Mouse (Mus musculus) lung, postnatal 0 days (tissue): ENCODE results near the gene Arap1. TPM values are rescaled to one million over a fixed set of nuclear protein-coding genes. Genes with fewer than 3 reads are reported as not detected.

Experiments
- ATAC-seq: fragments of 200-750 bp; cut with Nextera tagmentation; 2 replicates; pipeline ENCODE4 v1.8.0; 2017; ENCODE audit warnings: moderate library complexity
- DNase-seq: peaks from one replicate; pipeline ENCODE4 v3.0.0-alpha.2; 2016; ENCODE audit warnings: low spot score
- H3K27ac ChIP-seq: fragments of 300-500 bp; sonication (generic); 2 replicates; pipeline ENCODE4 v1.5.1; 2014; ENCODE audit warnings: antibody characterized with exemption, mild to moderate bottlenecking, low read length, mixed read lengths
- H3K27me3 ChIP-seq: fragments of 300-500 bp; sonication (generic); replicated peaks from 2 replicates; pipeline ENCODE4 v1.6.1; 2014; ENCODE audit warnings: low read length, mixed read lengths; ENCODE audit not compliant: insufficient read depth
- H3K36me3 ChIP-seq: fragments of 300-500 bp; sonication (generic); 2 replicates; pipeline ENCODE4 v1.6.1; 2014; ENCODE audit warnings: low read length, mixed read lengths; ENCODE audit not compliant: insufficient read depth
- H3K4me1 ChIP-seq: fragments of 300-500 bp; sonication (generic); 2 replicates; pipeline ENCODE4 v1.6.1; 2014; ENCODE audit warnings: antibody characterized with exemption, low read depth, low read length, mixed read lengths; ENCODE audit not compliant: insufficient read depth
- H3K4me2 ChIP-seq: fragments of 300-500 bp; sonication (generic); replicated peaks from 2 replicates; pipeline ENCODE4 v1.6.1; 2014; ENCODE audit warnings: low read depth, mild to moderate bottlenecking, low read length, moderate library complexity, mixed read lengths
- H3K4me3 ChIP-seq: fragments of 300-500 bp; sonication (generic); 2 replicates; pipeline ENCODE4 v1.5.1; 2014; ENCODE audit warnings: low read depth, low read length
- H3K9ac ChIP-seq: fragments of 300-500 bp; sonication (generic); replicated peaks from 2 replicates; pipeline ENCODE4 v1.6.1; 2014; ENCODE audit warnings: low read depth, mild to moderate bottlenecking
- H3K9me3 ChIP-seq: fragments of 300-500 bp; sonication (generic); 2 replicates; pipeline ENCODE4 v1.6.1; 2016; ENCODE audit warnings: low read length, mixed read lengths
- CTCF ChIP-seq: IDR thresholded peaks from 2 replicates; pipeline ENCODE4 v1.5.1; 2016; ENCODE audit warnings: antibody characterized with exemption, mild to moderate bottlenecking
- EP300 ChIP-seq: IDR thresholded peaks from 2 replicates; pipeline ENCODE4 v1.6.1; 2016; ENCODE audit warnings: antibody characterized with exemption, mild to moderate bottlenecking, control low read depth
- WGBS: fragments of 180-500 bp; shearing (Covaris S2); extraction: QIAGEN DNeasy Blood & Tissue Kit; methylation state at CpG from one replicate; pipeline ENCODE4 v1.1.7; 2014; 5-methylcytosine and 5-hydroxymethylcytosine counted together
- polyA plus RNA-seq: library from polyadenylated mRNA; unstranded; fragments of >200 nt; fragmentation: Nextera tagmentation; extraction: Ambion mirVana; gene quantifications from 2 replicates; pipeline ENCODE4 v1.2.1, GENCODE M21; 2015

Arap1 gene
- polyA plus RNA-seq, 1 experiment from 2014 or later: 105 TPM

DNA sequence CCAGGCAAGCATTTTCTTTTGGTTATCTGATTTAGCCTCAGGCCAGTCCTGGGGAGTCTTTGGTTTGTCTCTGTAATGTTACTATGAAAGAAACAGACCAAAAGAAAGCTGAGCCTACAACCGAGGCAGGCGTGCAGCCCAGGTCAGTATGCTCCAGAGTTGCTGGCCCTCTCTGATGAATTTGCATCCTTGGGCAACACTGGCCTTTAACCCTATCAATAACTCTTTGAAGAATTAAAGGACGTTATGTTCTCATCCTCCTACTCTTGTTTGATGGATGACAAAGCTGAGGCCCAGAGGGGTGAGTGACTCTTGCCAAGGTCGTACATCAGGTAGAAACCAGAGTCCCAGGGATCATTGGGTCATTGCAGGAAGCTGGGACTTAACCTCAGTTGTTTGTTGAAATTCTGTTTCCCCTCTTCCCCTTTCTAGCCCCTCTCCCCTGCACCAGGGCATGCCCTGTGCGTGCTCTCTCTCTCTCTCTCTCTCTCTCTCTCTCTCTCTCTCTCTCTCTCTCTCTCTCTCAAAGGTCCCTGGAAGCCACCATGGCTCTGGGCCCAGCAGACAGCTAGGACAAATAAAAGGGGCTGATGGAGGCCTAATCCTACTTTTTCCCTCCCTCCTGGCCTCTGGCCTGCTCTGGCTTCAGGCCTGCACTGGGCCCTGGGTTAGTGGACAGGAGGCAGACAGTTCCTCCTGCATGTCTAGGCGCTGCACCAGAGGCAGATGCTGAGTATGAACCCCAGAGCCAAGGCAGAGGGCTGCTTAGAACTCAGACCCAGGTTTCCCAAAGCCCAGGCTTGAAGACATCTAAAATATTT lies 23.5 kb upstream of the Arap1 start:
- no peaks in the 10 kb centered on the region for H3K36me3 ChIP-seq
- 58% methylated on average over 6 of the region's 6 CpGs for WGBS
- no peak for TF ChIP-seq EP300
- TF ChIP-seq CTCF: no peak
- H3K4me3 ChIP-seq: no peak overlapping the region
- DNase-seq (no peak), ATAC-seq (no peak)
- no peak overlapping the region for H3K9ac ChIP-seq
- no peak overlapping the region for H3K4me2 ChIP-seq
- peaks cover 12% of the 10 kb centered on the region for H3K4me1 ChIP-seq
- no peaks in the 10 kb centered on the region for H3K27me3 ChIP-seq
- H3K27ac ChIP-seq: no peak overlapping the region
- H3K9me3 ChIP-seq: no peaks in the 10 kb centered on the region

GRCm38 (mm10) chr7:101326006-101326405 lies 21.9 kb upstream of the Arap1 start:
- H3K4me1 ChIP-seq: peaks cover 6% of the 10 kb centered on the region
- DNase-seq (no peak), ATAC-seq (no peak)
- TF ChIP-seq CTCF (no peak), EP300 (no peak)
- H3K36me3 ChIP-seq: no peaks in the 10 kb centered on the region
- no peaks in the 10 kb centered on the region for H3K9me3 ChIP-seq
- no peak overlapping the region for H3K9ac ChIP-seq
- WGBS: 87% methylated on average over 5 of the region's 5 CpGs
- no peak overlapping the region for H3K27ac ChIP-seq
- no peak overlapping the region for H3K4me3 ChIP-seq
- no peak overlapping the region for H3K4me2 ChIP-seq
- H3K27me3 ChIP-seq: no peaks in the 10 kb centered on the region

GRCm38 (mm10) chr7:101327263-101327662 lies 20.6 kb upstream of the Arap1 start:
- Histone ChIP-seq H3K4me3 (no peak overlapping the region), H3K4me1 (peaks cover 6% of the 10 kb centered on the region), H3K9me3 (no peaks in the 10 kb centered on the region), H3K4me2 (no peak overlapping the region), H3K27ac (no peak overlapping the region), H3K27me3 (no peaks in the 10 kb centered on the region), H3K36me3 (no peaks in the 10 kb centered on the region), H3K9ac (no peak overlapping the region)
- 62% methylated on average over 5 of the region's 5 CpGs for WGBS
- DNase-seq (no peak), ATAC-seq (no peak)
- TF ChIP-seq CTCF (no peak), EP300 (no peak)

DNA sequence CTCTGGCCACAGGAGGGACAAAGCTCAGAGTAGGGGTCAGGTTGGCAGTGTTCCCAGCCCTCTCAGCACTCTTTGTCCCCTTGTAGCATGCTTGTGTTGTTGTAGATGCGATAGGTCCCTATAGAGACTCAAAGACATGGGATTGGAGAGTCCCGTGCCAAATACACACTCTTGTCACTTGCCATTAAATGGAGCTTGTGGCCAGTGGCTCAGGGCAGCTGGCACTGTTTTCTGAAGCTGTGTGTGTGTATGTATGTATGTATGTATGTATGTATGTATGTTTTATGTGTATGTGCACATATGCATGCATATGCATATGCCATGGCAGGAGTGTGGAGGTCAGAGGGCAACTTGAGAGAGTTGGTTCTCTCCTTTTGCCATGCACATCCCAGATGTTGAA lies 20.1 kb upstream of the Arap1 start:
- Histone ChIP-seq H3K4me2 (no peak overlapping the region), H3K9ac (no peak overlapping the region), H3K4me3 (no peak overlapping the region), H3K9me3 (no peaks in the 10 kb centered on the region), H3K27me3 (no peaks in the 10 kb centered on the region), H3K27ac (no peak overlapping the region), H3K36me3 (no peaks in the 10 kb centered on the region), H3K4me1 (peaks cover 6% of the 10 kb centered on the region)
- TF ChIP-seq CTCF (no peak), EP300 (no peak)
- 86% methylated on average over 2 of the region's 2 CpGs for WGBS
- no peak for ATAC-seq
- DNase-seq: no peak

DNA sequence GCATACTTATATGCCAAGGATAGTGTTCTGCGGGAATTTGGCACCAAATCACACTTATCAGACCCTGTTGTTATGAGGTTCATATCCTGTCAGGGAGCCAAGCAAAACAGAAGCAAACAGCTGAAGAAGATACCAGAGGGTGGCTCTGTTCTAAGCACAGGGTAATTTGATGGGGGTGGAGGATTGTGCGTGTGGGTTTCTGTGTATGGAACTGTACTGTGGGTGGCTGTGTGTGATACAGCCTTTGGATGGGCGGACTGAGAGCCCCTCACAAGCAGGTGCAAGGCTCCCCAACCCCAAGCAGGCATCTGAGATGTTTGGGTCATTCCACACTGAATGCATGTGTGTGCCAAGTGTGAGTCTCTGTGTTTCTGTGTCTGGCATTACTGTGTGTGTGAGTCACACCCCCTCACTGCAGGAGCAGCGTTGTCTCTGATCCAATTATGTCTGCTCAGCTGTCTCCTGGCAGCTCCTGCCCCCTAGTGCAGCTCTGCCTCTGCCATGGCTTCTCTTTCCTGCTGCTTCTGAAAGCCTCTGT lies 19.2 kb upstream of the Arap1 start:
- ATAC-seq (peak; percentile 49; the same call in 1 of the 2 replicates), DNase-seq (no peak)
- no peak overlapping the region for H3K27ac ChIP-seq
- H3K9me3 ChIP-seq: no peaks in the 10 kb centered on the region
- H3K4me1 ChIP-seq: peaks cover 4% of the 10 kb centered on the region; the same call in 1 of the 2 replicates
- H3K36me3 ChIP-seq: no peaks in the 10 kb centered on the region
- TF ChIP-seq EP300 (no peak), CTCF (peak; percentile 32)
- H3K27me3 ChIP-seq: no peaks in the 10 kb centered on the region
- no peak overlapping the region for H3K9ac ChIP-seq
- 53% methylated on average over 4 of the region's 4 CpGs for WGBS
- H3K4me2 ChIP-seq: no peak overlapping the region
- H3K4me3 ChIP-seq: no peak overlapping the region

GRCm38 (mm10) chr7:101329606-101330005 lies 18.3 kb upstream of the Arap1 start:
- H3K36me3 ChIP-seq: no peaks in the 10 kb centered on the region
- no peaks in the 10 kb centered on the region for H3K4me1 ChIP-seq
- H3K9me3 ChIP-seq: no peaks in the 10 kb centered on the region
- H3K9ac ChIP-seq: no peak overlapping the region
- no peak for TF ChIP-seq CTCF
- no peak for TF ChIP-seq EP300
- ATAC-seq (no peak), DNase-seq (no peak)
- no peak overlapping the region for H3K4me3 ChIP-seq
- no peak overlapping the region for H3K4me2 ChIP-seq
- H3K27me3 ChIP-seq: no peaks in the 10 kb centered on the region
- no peak overlapping the region for H3K27ac ChIP-seq
- WGBS: 64% methylated on average over 4 of the region's 4 CpGs
